Mouse (Mus musculus): Measurements from ENCODE around the gene Dgki. TPM values are rescaled to one million over a fixed set of nuclear protein-coding genes. Genes with fewer than 3 reads are reported as not detected.

Gene Dgki
- polyA plus RNA-seq, 1 experiment from 2014 or later, result 0.88 TPM

GRCm38 (mm10) chr6:37297744-37298482, 2.1 kb downstream of the Dgki start:
- no peak overlapping the region for H3K27ac ChIP-seq (replicated peaks in 1 of 2; ENCODE audit: control insufficient read depth in 1 of 2, insufficient read depth in 1 of 2, low read depth in 2 of 2, low read length in 2 of 2)
- H3K9ac ChIP-seq (ENCODE audit: low read length), result no peak overlapping the region
- H3K36me3 ChIP-seq (ENCODE audit: control insufficient read depth, insufficient read depth, low read length), result no peaks in the 10 kb centered on the region
- H3K4me1 ChIP-seq (ENCODE audit: control insufficient read depth in 2 of 2, insufficient read depth in 2 of 2, low read length in 2 of 2), result peaks cover 5 to 6% of the 10 kb centered on the region in 2 experiments; a peak in 2 of 4 replicates
- 39% methylated on average over 8 of the region's 8 CpGs for WGBS
- no peak for ATAC-seq (ENCODE audit: insufficient number of reproducible peaks, insufficient read depth, low FRiP score, low read depth)
- H3K9me3 ChIP-seq (ENCODE audit: control insufficient read depth, low read length), result no peaks in the 10 kb centered on the region
- no peak overlapping the region for H3K4me2 ChIP-seq (ENCODE audit: low read length)
- no peak overlapping the region for H3K4me3 ChIP-seq (ENCODE audit: control insufficient read depth in 1 of 2, insufficient read depth in 1 of 2, low read depth in 1 of 2, low read length in 2 of 2)
- peaks cover 21% of the 10 kb centered on the region for H3K27me3 ChIP-seq (ENCODE audit: control insufficient read depth, insufficient read depth, low read length)

- Histone ChIP-seq H3K4me2 (ENCODE audit: low read length) (no peak overlapping the region), H3K36me3 (ENCODE audit: control insufficient read depth, insufficient read depth, low read length) (no peaks in the 10 kb centered on the region), H3K4me3 (ENCODE audit: control insufficient read depth in 1 of 2, insufficient read depth in 1 of 2, low read depth in 1 of 2, low read length in 2 of 2) (no peak overlapping the region), H3K9ac (ENCODE audit: low read length) (no peak overlapping the region), H3K9me3 (ENCODE audit: control insufficient read depth, low read length) (no peaks in the 10 kb centered on the region), H3K27ac (replicated peaks in 1 of 2; ENCODE audit: control insufficient read depth in 1 of 2, insufficient read depth in 1 of 2, low read depth in 2 of 2, low read length in 2 of 2) (no peak overlapping the region), H3K27me3 (ENCODE audit: control insufficient read depth, insufficient read depth, low read length) (no peaks in the 10 kb centered on the region; the same call in 1 of the 2 replicates), H3K4me1 (ENCODE audit: control insufficient read depth in 2 of 2, insufficient read depth in 2 of 2, low read length in 2 of 2) (peaks cover 2 to 10% of the 10 kb centered on the region in 2 experiments; a peak in 3 of 4 replicates)
- 93% methylated on average over 2 of the region's 2 CpGs for WGBS
- ATAC-seq (ENCODE audit: insufficient number of reproducible peaks, insufficient read depth, low FRiP score, low read depth), result no peak
Measured at GRCm38 (mm10) chr6:37292068-37292467, 7.9 kb downstream of the Dgki start.

- Histone ChIP-seq H3K4me1 (ENCODE audit: control insufficient read depth in 2 of 2, insufficient read depth in 2 of 2, low read length in 2 of 2) (peaks cover 2 to 10% of the 10 kb centered on the region in 2 experiments; a peak in 3 of 4 replicates), H3K9ac (ENCODE audit: low read length) (no peak overlapping the region), H3K9me3 (ENCODE audit: control insufficient read depth, low read length) (no peaks in the 10 kb centered on the region), H3K27me3 (ENCODE audit: control insufficient read depth, insufficient read depth, low read length) (no peaks in the 10 kb centered on the region), H3K4me2 (ENCODE audit: low read length) (no peak overlapping the region), H3K4me3 (ENCODE audit: control insufficient read depth in 1 of 2, insufficient read depth in 1 of 2, low read depth in 1 of 2, low read length in 2 of 2) (no peak overlapping the region), H3K27ac (replicated peaks in 1 of 2; ENCODE audit: control insufficient read depth in 1 of 2, insufficient read depth in 1 of 2, low read depth in 2 of 2, low read length in 2 of 2) (no peak overlapping the region), H3K36me3 (ENCODE audit: control insufficient read depth, insufficient read depth, low read length) (no peaks in the 10 kb centered on the region)
- ATAC-seq (ENCODE audit: insufficient number of reproducible peaks, insufficient read depth, low FRiP score, low read depth), result no peak
- WGBS, result 83% methylated on average over 1 of the region's 1 CpGs
Measured at GRCm38 (mm10) chr6:37291171-37291570, 8.8 kb downstream of the Dgki start.

GRCm38 (mm10) chr6:37290691-37291090, 9.3 kb downstream of the Dgki start:
- Histone ChIP-seq H3K9ac (ENCODE audit: low read length) (no peak overlapping the region), H3K36me3 (ENCODE audit: control insufficient read depth, insufficient read depth, low read length) (no peaks in the 10 kb centered on the region), H3K9me3 (ENCODE audit: control insufficient read depth, low read length) (no peaks in the 10 kb centered on the region), H3K27ac (replicated peaks in 1 of 2; ENCODE audit: control insufficient read depth in 1 of 2, insufficient read depth in 1 of 2, low read depth in 2 of 2, low read length in 2 of 2) (no peak overlapping the region), H3K4me2 (ENCODE audit: low read length) (no peak overlapping the region), H3K4me1 (ENCODE audit: control insufficient read depth in 2 of 2, insufficient read depth in 2 of 2, low read length in 2 of 2) (peaks cover 2 to 10% of the 10 kb centered on the region in 2 experiments; a peak in 3 of 4 replicates), H3K27me3 (ENCODE audit: control insufficient read depth, insufficient read depth, low read length) (no peaks in the 10 kb centered on the region), H3K4me3 (ENCODE audit: control insufficient read depth in 1 of 2, insufficient read depth in 1 of 2, low read depth in 1 of 2, low read length in 2 of 2) (no peak overlapping the region)
- 93% methylated on average over 3 of the region's 3 CpGs for WGBS
- no peak for ATAC-seq (ENCODE audit: insufficient number of reproducible peaks, insufficient read depth, low FRiP score, low read depth)

GRCm38 (mm10) chr6:37286134-37286533, 13.8 kb downstream of the Dgki start:
- H3K36me3 ChIP-seq (ENCODE audit: control insufficient read depth, insufficient read depth, low read length), result no peaks in the 10 kb centered on the region
- peaks cover 10 to 30% of the 10 kb centered on the region in 2 experiments for H3K4me1 ChIP-seq (ENCODE audit: control insufficient read depth in 2 of 2, insufficient read depth in 2 of 2, low read length in 2 of 2)
- ATAC-seq (ENCODE audit: insufficient number of reproducible peaks, insufficient read depth, low FRiP score, low read depth), result no peak
- no peaks in the 10 kb centered on the region for H3K9me3 ChIP-seq (ENCODE audit: control insufficient read depth, low read length)
- H3K9ac ChIP-seq (ENCODE audit: low read length), result no peak overlapping the region
- H3K27me3 ChIP-seq (ENCODE audit: control insufficient read depth, insufficient read depth, low read length), result no peaks in the 10 kb centered on the region
- no peak overlapping the region for H3K4me2 ChIP-seq (ENCODE audit: low read length)
- H3K4me3 ChIP-seq (ENCODE audit: control insufficient read depth in 1 of 2, insufficient read depth in 1 of 2, low read depth in 1 of 2, low read length in 2 of 2), result no peak overlapping the region
- 86% methylated on average over 4 of the region's 4 CpGs for WGBS
- no peak overlapping the region for H3K27ac ChIP-seq (replicated peaks in 1 of 2; ENCODE audit: control insufficient read depth in 1 of 2, insufficient read depth in 1 of 2, low read depth in 2 of 2, low read length in 2 of 2)

- peaks cover 7 to 25% of the 10 kb centered on the region in 2 experiments for H3K4me1 ChIP-seq (ENCODE audit: control insufficient read depth in 2 of 2, insufficient read depth in 2 of 2, low read length in 2 of 2)
- ATAC-seq (ENCODE audit: insufficient number of reproducible peaks, insufficient read depth, low FRiP score, low read depth), result no peak
- WGBS, result 90% methylated on average over 9 of the region's 9 CpGs
Measured at GRCm38 (mm10) chr6:37284879-37285278, 15.1 kb downstream of the Dgki start.

GRCm38 (mm10) chr6:37283336-37283735, 16.6 kb downstream of the Dgki start:
- H3K27ac ChIP-seq (replicated peaks in 1 of 2; ENCODE audit: control insufficient read depth in 1 of 2, insufficient read depth in 1 of 2, low read depth in 2 of 2, low read length in 2 of 2), result no peak overlapping the region
- 29% methylated on average over 2 of the region's 2 CpGs for WGBS

More at GRCm38 (mm10) chr6:37284879-37285278, 15.1 kb downstream of the Dgki start:
- H3K4me3 ChIP-seq (ENCODE audit: control insufficient read depth in 1 of 2, insufficient read depth in 1 of 2, low read depth in 1 of 2, low read length in 2 of 2), result no peak overlapping the region
- H3K27ac ChIP-seq (replicated peaks in 1 of 2; ENCODE audit: control insufficient read depth in 1 of 2, insufficient read depth in 1 of 2, low read depth in 2 of 2, low read length in 2 of 2), result no peak overlapping the region
- no peaks in the 10 kb centered on the region for H3K27me3 ChIP-seq (ENCODE audit: control insufficient read depth, insufficient read depth, low read length)
- no peak overlapping the region for H3K4me2 ChIP-seq (ENCODE audit: low read length)
- no peaks in the 10 kb centered on the region for H3K36me3 ChIP-seq (ENCODE audit: control insufficient read depth, insufficient read depth, low read length)
- no peak overlapping the region for H3K9ac ChIP-seq (ENCODE audit: low read length)
- H3K9me3 ChIP-seq (ENCODE audit: control insufficient read depth, low read length), result no peaks in the 10 kb centered on the region

More at GRCm38 (mm10) chr6:37283336-37283735, 16.6 kb downstream of the Dgki start:
- Histone ChIP-seq H3K9me3 (ENCODE audit: control insufficient read depth, low read length) (no peaks in the 10 kb centered on the region), H3K4me3 (ENCODE audit: control insufficient read depth in 1 of 2, insufficient read depth in 1 of 2, low read depth in 1 of 2, low read length in 2 of 2) (no peak overlapping the region), H3K27me3 (ENCODE audit: control insufficient read depth, insufficient read depth, low read length) (no peaks in the 10 kb centered on the region), H3K36me3 (ENCODE audit: control insufficient read depth, insufficient read depth, low read length) (no peaks in the 10 kb centered on the region), H3K4me1 (ENCODE audit: control insufficient read depth in 2 of 2, insufficient read depth in 2 of 2, low read length in 2 of 2) (peaks cover 7 to 24% of the 10 kb centered on the region in 2 experiments), H3K4me2 (ENCODE audit: low read length) (no peak overlapping the region), H3K9ac (ENCODE audit: low read length) (no peak overlapping the region)
- no peak for ATAC-seq (ENCODE audit: insufficient number of reproducible peaks, insufficient read depth, low FRiP score, low read depth)
